Mouse (Mus musculus): ENCODE results near the gene Tex48. TPM values are rescaled to one million over a fixed set of nuclear protein-coding genes. Genes with fewer than 3 reads are reported as not detected.

Gene Tex48
- polyA plus RNA-seq, 2 experiments, result not detected

DNA sequence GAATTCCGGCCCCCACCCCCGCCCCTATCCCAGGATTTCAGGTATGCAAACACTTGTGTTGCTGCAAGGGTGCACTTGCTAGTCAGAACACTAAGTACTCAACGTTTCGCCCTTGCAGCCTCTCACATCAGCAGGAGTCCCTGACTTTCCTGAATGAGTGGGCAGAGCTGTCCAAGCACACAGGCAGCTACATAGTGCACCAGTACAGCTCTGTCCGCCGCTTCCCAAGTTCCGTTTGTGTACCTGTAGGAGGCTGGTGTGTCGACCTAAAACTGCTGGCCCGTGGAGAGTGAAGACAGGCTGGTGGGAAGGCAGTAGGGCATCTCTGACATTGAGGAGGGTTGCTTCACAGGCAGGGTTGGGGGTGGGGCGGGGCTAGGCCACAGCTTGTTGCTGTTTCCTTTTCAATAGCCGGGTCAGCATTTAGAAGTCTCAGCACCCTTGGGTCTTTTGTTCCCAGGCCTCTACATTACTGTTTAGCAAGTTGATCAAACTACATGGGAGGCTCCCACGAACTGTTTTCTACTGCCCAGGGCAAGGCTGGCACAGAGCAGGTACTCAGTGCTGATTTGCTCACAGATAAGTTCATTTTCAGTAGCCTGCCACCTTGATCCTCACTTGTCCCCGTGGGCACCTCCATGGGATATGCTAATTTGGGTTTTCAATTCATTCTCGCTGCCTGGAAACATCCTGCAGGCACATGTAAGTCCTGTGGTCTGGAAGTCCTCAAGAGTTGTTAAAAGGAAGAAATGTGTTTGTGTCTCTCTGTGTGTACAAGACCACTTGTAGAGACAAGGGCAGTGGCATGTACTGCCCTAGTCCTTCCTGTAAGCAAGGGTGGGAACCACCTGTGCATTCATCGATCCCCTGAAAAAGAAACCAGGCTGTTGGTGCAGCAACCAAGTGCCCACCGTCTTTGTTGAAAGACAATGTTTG, 64.8 kb downstream of the Tex48 start:
- TF ChIP-seq POLR2A (IDR thresholded peaks at IDR 0.05; ENCODE audit: borderline replicate concordance, extremely low read depth, insufficient read depth, insufficient read length), result no peak
- WGBS, result 41% methylated on average over 16 of the region's 16 CpGs
- no peak overlapping the region for H3K9ac ChIP-seq (ENCODE audit: low read depth, low read length, severe bottlenecking)

More for the DNA sequence above, 64.8 kb downstream of the Tex48 start:
- Histone ChIP-seq H3K27me3 (ENCODE audit: control insufficient read depth, insufficient read depth, low read length) (no peaks in the 10 kb centered on the region), H3K36me3 (ENCODE audit: control insufficient read depth, insufficient read depth, low read length) (peaks cover 19% of the 10 kb centered on the region), H3K4me2 (replicated peaks; ENCODE audit: low read depth, low read length, severe bottlenecking) (peak overlapping the region; percentile 79), H3K27ac (replicated peaks; ENCODE audit: low read depth, low read length) (no peak overlapping the region), H3K4me3 (replicated peaks; ENCODE audit: low read length) (no peak overlapping the region), H3K9me3 (ENCODE audit: control insufficient read depth, low read length) (no peaks in the 10 kb centered on the region), H3K4me1 (ENCODE audit: control insufficient read depth, insufficient read depth, low read length) (peaks cover 28% of the 10 kb centered on the region)
- no peak for ATAC-seq (ENCODE audit: low FRiP score, low read depth)
- no peak for DNase-seq (ENCODE audit: low spot score)

Other genes with a start within 250 kb of the Tex48 start
- gene Akna, start 219.1 kb downstream of the Tex48 start, polyA plus RNA-seq (2012; rRNA removed), result 6.2 and 7.1 TPM in 2 replicates
- 5.4 and 7.0 TPM in 2 replicates for gene Akna, start 219.1 kb downstream of the Tex48 start, polyA plus RNA-seq (2014; fragmentation: Nextera tagmentation; extraction: Ambion mirVana)
- 34.3 and 44.9 TPM in 2 replicates for gene Whrn, start 126.4 kb downstream of the Tex48 start, polyA plus RNA-seq (2012; rRNA removed)
- 6.6 and 11.1 TPM in 2 replicates for gene Whrn, start 126.4 kb downstream of the Tex48 start, polyA plus RNA-seq (2014; fragmentation: Nextera tagmentation; extraction: Ambion mirVana)
- 105 and 138 TPM in 2 replicates for gene Atp6v1g1, start 77.7 kb downstream of the Tex48 start, polyA plus RNA-seq (2012; rRNA removed)
- gene Atp6v1g1, start 77.7 kb downstream of the Tex48 start, polyA plus RNA-seq (2014; fragmentation: Nextera tagmentation; extraction: Ambion mirVana), result 289 and 304 TPM in 2 replicates
- 7.1 and 9.6 TPM in 2 replicates for gene Tmem268, start 63.6 kb downstream of the Tex48 start, polyA plus RNA-seq (2012; rRNA removed)
- gene Tmem268, start 63.6 kb downstream of the Tex48 start, polyA plus RNA-seq (2014; fragmentation: Nextera tagmentation; extraction: Ambion mirVana), result 6.6 and 7.7 TPM in 2 replicates
- not detected in 2 replicates for gene Gm11213, start 17.2 kb downstream of the Tex48 start, polyA plus RNA-seq (2012; rRNA removed)
- gene Gm11213, start 17.2 kb downstream of the Tex48 start, polyA plus RNA-seq (2014; fragmentation: Nextera tagmentation; extraction: Ambion mirVana), result not detected in 2 replicates
- not detected in 2 replicates for gene Gm11214, start 41.0 kb upstream of the Tex48 start, polyA plus RNA-seq (2012; rRNA removed)
- gene Gm11214, start 41.0 kb upstream of the Tex48 start, polyA plus RNA-seq (2014; fragmentation: Nextera tagmentation; extraction: Ambion mirVana), result not detected in 2 replicates
- 0.05 and 0.08 TPM in 2 replicates for gene Tnfsf15, start 122.7 kb upstream of the Tex48 start, polyA plus RNA-seq (2012; rRNA removed)
- 0.10 and 0.39 TPM in 2 replicates for gene Tnfsf15, start 122.7 kb upstream of the Tex48 start, polyA plus RNA-seq (2014; fragmentation: Nextera tagmentation; extraction: Ambion mirVana)
- 0.03 and 0.04 TPM in 2 replicates for gene Tnfsf8, start 238.9 kb upstream of the Tex48 start, polyA plus RNA-seq (2012; rRNA removed)
- gene Tnfsf8, start 238.9 kb upstream of the Tex48 start, polyA plus RNA-seq (2014; fragmentation: Nextera tagmentation; extraction: Ambion mirVana), result 0.06 TPM in 1 of 2 replicates, not detected in the other

Measured in limb, embryonic 14.5 days (tissue).